Mouse (Mus musculus) stomach, embryonic 16.5 days (tissue): ENCODE measurements at regions not wholly inside any gene's neighbourhood (a gene's known extent, or its start where the extent isn't known, plus 50 kb on each side); places are given as distances from the start of the nearest gene placed in this dataset.

Experiments used
- ATAC-seq: fragments of 200-750 bp; cut with Nextera tagmentation; 2 replicates; pipeline ENCODE4 v1.8.0; 2017; ENCODE audit warnings: moderate number of reproducible peaks, moderate TSS enrichment; ENCODE audit not compliant: insufficient read depth, low FRiP score
- H3K27ac ChIP-seq: fragments of 300-500 bp; sonication (generic); 2 replicates; pipeline ENCODE4 v1.5.1; 2014; ENCODE audit warnings: low read length
- H3K27me3 ChIP-seq: fragments of 300-500 bp; sonication (generic); 2 replicates; pipeline ENCODE4 v1.6.1; 2014; ENCODE audit warnings: low read length, control low read depth, mixed read lengths; ENCODE audit not compliant: control insufficient read depth, insufficient read depth
- H3K36me3 ChIP-seq: fragments of 300-500 bp; sonication (generic); 2 replicates; pipeline ENCODE4 v1.6.1; 2014; ENCODE audit warnings: low read length; ENCODE audit not compliant: control insufficient read depth, insufficient read depth
- H3K4me1 ChIP-seq: fragments of 300-500 bp; sonication (generic); 2 replicates; pipeline ENCODE4 v1.6.1; 2014; ENCODE audit warnings: low read length, control low read depth, mixed read lengths; ENCODE audit not compliant: control insufficient read depth, insufficient read depth
- H3K4me2 ChIP-seq: fragments of 300-500 bp; sonication (generic); 2 replicates; pipeline ENCODE4 v1.6.1; 2014; ENCODE audit warnings: low read depth, low read length, mixed read lengths
- H3K4me3 ChIP-seq: fragments of 300-500 bp; sonication (generic); replicated peaks from 2 replicates; pipeline ENCODE4 v1.5.1; 2014; ENCODE audit warnings: mild to moderate bottlenecking, low read length
- H3K9ac ChIP-seq: fragments of 300-500 bp; sonication (generic); 2 replicates; pipeline ENCODE4 v1.6.1; 2014; ENCODE audit warnings: low read length
- H3K9me3 ChIP-seq: fragments of 300-500 bp; sonication (generic); replicated peaks from 2 replicates; pipeline ENCODE4 v1.6.1; 2016; ENCODE audit warnings: low read length, control low read depth; ENCODE audit not compliant: control insufficient read depth
- WGBS: fragments of 180-500 bp; shearing (Covaris S2); extraction: QIAGEN DNeasy Blood & Tissue Kit; methylation state at CpG from one replicate; pipeline ENCODE4 v1.1.7; 2014; 5-methylcytosine and 5-hydroxymethylcytosine counted together

DNA sequence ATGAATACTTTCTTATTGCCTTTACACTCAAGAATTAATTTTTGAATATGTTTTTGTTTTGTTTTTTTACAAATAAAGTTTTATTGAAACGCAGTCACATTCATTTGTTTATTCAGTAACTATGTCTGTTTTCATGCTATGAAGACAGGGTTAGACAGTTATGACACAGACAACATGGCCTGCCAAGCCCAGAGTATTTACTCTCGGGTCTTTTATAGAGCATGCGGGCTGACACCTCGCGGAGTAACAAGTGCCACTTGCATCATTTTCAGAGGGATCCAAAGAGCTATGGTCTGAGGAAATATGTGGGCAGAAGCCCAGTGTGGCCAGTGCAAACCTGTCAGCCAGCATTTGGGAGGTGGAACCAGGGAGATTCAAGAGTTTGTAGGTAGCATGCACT is 206.5 kb upstream of the Nt5e start:
- no peaks in the 10 kb centered on the region for H3K4me1 ChIP-seq
- ATAC-seq, result no peak
- 81% methylated on average over 5 of the region's 5 CpGs for WGBS
- H3K36me3 ChIP-seq, result no peaks in the 10 kb centered on the region
- H3K4me2 ChIP-seq, result no peak overlapping the region
- no peak overlapping the region for H3K4me3 ChIP-seq
- no peak overlapping the region for H3K27ac ChIP-seq
- no peaks in the 10 kb centered on the region for H3K9me3 ChIP-seq
- no peak overlapping the region for H3K9ac ChIP-seq
- no peaks in the 10 kb centered on the region for H3K27me3 ChIP-seq

DNA sequence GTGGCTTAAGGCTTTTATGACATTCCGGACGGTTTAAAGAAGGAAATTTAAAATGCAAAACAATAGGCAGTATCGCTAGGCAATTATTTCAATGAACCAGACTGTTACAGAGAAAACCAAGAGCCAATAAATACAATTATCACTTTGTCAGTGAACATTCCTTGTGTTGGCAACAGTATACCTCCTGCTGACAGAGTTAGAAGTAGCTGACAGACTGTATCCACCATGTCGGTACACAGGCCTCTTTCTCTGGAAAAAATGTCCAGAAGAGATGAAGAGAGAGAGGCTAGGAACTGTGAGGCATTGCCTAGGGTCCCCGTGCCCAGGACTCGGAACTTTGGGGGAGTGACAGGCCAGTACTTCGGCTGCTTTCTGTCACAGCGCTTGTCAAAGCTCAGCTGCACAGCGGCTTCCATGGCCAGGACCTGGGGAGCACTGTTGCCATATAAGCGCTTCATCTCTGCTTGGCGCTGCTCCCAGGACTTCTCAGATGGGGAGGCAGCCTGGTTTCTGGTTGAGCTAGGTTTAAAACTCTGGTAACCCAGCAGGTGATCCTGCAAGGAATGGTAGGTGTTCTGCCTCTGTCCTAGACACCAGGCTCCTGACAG is 205.9 kb upstream of the Nt5e start:
- Histone ChIP-seq H3K9me3 (no peaks in the 10 kb centered on the region), H3K27me3 (no peaks in the 10 kb centered on the region), H3K4me2 (no peak overlapping the region), H3K4me1 (no peaks in the 10 kb centered on the region), H3K4me3 (no peak overlapping the region), H3K36me3 (no peaks in the 10 kb centered on the region), H3K9ac (no peak overlapping the region), H3K27ac (no peak overlapping the region)
- WGBS, result 80% methylated on average over 11 of the region's 11 CpGs
- no peak for ATAC-seq

DNA sequence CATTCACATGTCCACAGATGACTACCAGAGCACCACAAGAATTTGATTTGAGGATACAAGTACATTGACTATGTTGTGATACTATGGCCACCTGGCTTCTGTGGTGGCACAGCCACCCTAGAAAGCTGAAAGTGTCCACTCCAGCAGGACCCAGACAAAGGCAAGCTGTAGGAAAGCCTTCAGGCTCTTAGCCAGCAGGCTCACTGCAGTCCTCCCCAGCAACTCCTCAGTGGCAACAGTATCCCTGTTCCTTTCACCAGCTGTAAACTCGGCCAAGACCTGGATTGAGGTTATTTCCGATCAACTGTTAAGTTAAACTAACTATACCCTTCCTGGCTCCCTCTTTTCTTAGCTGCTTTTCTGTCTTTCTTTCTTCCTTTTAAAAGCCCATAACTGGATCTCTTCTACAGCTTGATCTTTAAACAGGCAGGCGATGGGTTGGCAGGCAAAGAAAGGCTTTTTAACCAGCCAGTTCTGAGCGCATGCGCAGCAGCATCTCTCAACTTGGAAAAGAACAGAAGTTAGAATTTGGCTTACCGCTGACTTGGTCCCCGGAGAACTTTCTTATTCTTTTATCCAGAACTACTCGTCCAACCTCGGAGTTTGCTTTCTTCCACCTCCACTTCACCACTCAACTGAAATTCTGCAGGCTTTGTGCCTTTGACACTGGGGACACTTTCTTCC is 202.5 kb upstream of the Nt5e start:
- Histone ChIP-seq H3K27ac (no peak overlapping the region), H3K9ac (no peak overlapping the region), H3K27me3 (no peaks in the 10 kb centered on the region), H3K4me1 (no peaks in the 10 kb centered on the region), H3K4me3 (no peak overlapping the region), H3K4me2 (no peak overlapping the region), H3K36me3 (no peaks in the 10 kb centered on the region), H3K9me3 (no peaks in the 10 kb centered on the region)
- no peak for ATAC-seq
- WGBS, result 80% methylated on average over 9 of the region's 9 CpGs

DNA sequence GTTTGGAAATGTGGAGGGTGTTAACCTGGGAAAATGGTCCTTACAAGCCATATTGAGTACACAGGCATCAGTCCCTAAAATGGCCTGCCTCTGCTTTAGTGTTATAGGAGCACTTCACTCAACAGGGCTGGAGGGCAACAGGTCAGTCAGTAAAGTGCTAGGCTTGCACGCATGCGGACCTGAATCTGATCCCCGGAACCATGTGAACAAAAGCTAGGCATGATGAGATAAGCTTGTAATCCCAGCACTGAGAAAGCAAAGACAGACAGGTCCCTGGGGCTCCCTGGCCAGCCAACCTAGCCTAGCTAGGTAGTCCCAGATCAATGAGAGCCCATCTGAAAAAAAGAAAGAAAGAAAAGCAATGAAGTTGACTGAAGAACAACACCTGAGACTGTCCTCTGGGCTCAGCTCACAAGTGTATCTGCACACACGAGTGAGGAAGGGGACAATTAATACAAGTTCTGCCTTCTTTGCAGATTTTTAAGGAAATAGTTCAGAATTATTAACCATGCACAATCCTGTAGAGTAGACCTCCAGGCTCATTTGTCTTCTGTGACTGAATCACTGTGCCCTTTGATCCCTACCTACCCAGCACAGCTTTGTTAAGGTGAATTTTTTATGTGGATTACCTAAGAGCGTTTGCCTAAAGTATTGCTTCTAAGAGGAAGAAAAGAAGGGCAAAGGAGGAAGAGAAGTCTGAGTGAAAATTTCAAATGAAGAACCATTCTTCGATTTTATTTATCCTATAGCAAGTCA is 163.8 kb upstream of the Nt5e start:
- no peak overlapping the region for H3K9ac ChIP-seq
- H3K4me3 ChIP-seq, result no peak overlapping the region
- no peaks in the 10 kb centered on the region for H3K36me3 ChIP-seq
- no peaks in the 10 kb centered on the region for H3K4me1 ChIP-seq
- no peak for ATAC-seq
- no peaks in the 10 kb centered on the region for H3K9me3 ChIP-seq
- 51% methylated on average over 6 of the region's 6 CpGs for WGBS
- no peak overlapping the region for H3K27ac ChIP-seq
- no peaks in the 10 kb centered on the region for H3K27me3 ChIP-seq
- no peak overlapping the region for H3K4me2 ChIP-seq

DNA sequence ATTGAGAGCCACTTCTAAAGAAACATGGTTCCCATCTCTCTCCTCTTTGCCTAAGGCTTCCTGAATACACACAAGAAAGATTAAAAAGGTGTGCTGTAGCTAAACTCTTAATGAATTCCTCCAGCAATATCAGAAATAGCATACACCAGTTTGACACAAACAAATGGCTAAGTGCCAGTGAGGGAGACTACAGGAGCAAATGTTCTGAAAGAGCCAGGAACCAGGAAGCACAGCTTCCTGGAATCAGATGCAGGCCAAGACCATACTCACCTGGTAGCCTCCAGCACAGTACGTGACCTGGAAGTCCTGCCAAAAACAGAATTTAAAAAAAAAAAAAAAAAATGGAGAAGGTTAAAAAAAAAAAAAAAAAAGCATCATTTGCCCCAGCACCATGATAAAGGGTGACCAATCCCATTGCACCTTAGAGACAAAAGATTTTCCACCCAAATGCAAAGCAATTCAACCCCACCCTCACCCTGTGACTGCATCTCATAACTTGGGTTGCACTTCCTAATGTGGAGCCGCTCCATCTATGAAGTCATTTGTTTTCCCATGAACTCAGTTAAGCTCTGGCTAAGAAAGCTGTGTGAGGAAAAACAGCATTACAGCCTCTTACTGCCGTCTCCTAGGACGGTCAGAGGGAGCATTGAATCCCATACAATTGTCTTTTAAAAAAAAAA is 149.3 kb upstream of the Nt5e start:
- Histone ChIP-seq H3K9ac (no peak overlapping the region), H3K27ac (no peak overlapping the region), H3K27me3 (no peaks in the 10 kb centered on the region), H3K36me3 (no peaks in the 10 kb centered on the region), H3K4me3 (no peak overlapping the region), H3K4me2 (no peak overlapping the region), H3K4me1 (no peaks in the 10 kb centered on the region), H3K9me3 (no peaks in the 10 kb centered on the region)
- WGBS, result 56% methylated on average over 4 of the region's 4 CpGs
- ATAC-seq, result no peak

DNA sequence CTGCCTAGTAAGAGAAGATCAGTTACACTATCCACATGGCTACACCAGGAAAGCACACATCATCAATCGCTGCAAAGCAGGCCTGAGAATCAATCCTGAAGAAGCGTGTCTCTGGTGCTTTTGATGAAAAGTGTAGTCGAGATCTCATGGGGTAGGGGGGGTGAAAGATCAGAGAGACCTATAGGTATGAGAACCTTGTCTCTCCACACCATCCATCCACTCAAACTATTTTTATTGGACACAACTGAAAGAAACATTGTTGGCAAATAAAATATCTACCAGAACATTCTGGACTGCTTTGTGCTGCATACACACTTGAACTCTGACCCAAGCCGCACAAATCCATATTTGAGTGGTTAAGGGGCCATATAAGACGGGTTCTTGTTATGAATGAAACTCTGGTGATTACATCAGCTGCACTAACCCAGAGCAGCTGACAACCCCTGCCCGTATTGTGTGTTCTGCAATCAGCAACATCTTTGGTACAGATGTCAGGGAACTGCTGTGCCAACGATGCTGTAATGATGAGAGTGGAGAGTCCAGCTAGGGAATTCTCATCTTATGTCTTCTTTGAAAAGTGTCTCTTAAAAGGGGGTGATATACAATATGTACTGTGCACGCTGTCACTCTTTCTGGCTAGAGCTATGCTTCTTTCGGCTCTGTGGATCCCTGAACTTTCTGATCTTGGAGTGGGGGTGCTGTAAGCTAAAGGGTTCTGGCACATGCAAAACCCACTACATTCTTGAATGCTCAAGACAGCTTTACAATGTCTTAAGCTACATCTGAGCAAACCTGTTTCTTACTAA is 145.6 kb upstream of the Nt5e start:
- Histone ChIP-seq H3K36me3 (no peaks in the 10 kb centered on the region), H3K27ac (no peak overlapping the region), H3K9me3 (no peaks in the 10 kb centered on the region), H3K4me1 (no peaks in the 10 kb centered on the region), H3K4me2 (no peak overlapping the region), H3K4me3 (no peak overlapping the region), H3K9ac (no peak overlapping the region), H3K27me3 (no peaks in the 10 kb centered on the region)
- 69% methylated on average over 9 of the region's 9 CpGs for WGBS
- ATAC-seq, result no peak

DNA sequence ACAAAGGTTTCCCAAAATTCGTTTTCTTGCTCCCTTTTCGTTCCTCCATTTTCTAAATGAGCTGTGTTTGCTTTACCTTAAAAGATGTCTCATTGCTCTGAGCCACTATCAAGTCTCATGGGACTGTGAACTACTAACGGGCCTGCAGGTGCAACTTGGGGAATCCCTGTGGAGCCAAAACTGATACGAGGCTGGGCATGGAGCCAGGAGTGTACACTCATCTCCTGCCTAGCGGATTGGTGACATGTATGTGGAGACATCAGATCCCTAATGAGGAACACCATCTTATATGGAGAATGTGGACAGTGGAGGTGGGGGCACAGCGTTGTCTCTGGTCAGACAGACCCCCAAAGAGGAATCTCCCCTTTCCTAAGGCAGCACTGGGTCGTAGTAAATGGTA is 119.6 kb upstream of the Nt5e start:
- Histone ChIP-seq H3K27ac (no peak overlapping the region), H3K27me3 (no peaks in the 10 kb centered on the region), H3K4me2 (no peak overlapping the region), H3K4me3 (no peak overlapping the region), H3K36me3 (no peaks in the 10 kb centered on the region), H3K9ac (no peak overlapping the region), H3K4me1 (no peaks in the 10 kb centered on the region), H3K9me3 (no peaks in the 10 kb centered on the region)
- WGBS, result 72% methylated on average over 7 of the region's 7 CpGs
- no peak for ATAC-seq

DNA sequence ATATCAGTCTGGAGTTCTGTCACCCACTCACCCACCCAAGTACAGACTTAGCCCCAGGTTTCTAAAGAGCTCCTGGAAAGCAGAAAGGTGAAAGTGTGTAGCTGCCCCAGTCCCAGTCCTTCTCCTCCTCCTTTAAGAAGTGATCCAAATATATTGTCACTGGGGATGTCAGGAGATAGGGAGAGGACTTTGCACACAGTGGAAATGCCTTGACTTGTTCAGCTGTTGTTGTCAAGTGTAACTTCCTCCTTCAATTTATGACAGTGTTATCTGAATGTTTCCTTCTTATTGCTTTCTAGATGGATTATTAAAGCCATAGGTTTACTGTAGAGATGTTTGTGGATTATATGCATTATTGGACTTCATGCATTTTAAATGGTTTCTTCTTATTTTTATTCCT is 119.0 kb upstream of the Nt5e start:
- Histone ChIP-seq H3K4me1 (no peaks in the 10 kb centered on the region), H3K27ac (no peak overlapping the region), H3K36me3 (no peaks in the 10 kb centered on the region), H3K9me3 (no peaks in the 10 kb centered on the region), H3K4me3 (no peak overlapping the region), H3K9ac (no peak overlapping the region), H3K27me3 (no peaks in the 10 kb centered on the region), H3K4me2 (no peak overlapping the region)
- no peak for ATAC-seq
